Mouse (Mus musculus) cerebellum, postnatal 36 days (tissue): ENCODE measurements at regions not wholly inside any gene's neighbourhood (a gene's known extent, or its start where the extent isn't known, plus 50 kb on each side); places are given as distances from the start of the nearest gene placed in this dataset.

Experiments used
- DNase-seq, 2 experiments: peaks; one replicate each; pipeline ENCODE4 v3.0.0; 2021 to 2022; ENCODE audit warnings: mixed read lengths in 2 of 2

- DNase-seq, result no peak
These were observed 259.9 kb downstream of the Stim2 start for GRCm38 (mm10) chr5:54258087-54258733.

- no peak for DNase-seq
These were observed 266.7 kb downstream of the Stim2 start for GRCm38 (mm10) chr5:54264867-54265434.

- DNase-seq, result no peak
These were observed 269.7 kb downstream of the Stim2 start for GRCm38 (mm10) chr5:54267905-54268590.

- no peak for DNase-seq
These were observed 281.1 kb downstream of the Stim2 start for GRCm38 (mm10) chr5:54279357-54279756.

GRCm38 (mm10) chr5:54280670-54281069 is 282.4 kb downstream of the Stim2 start:
- no peak for DNase-seq

- no peak for DNase-seq
These were observed 282.8 kb downstream of the Stim2 start for GRCm38 (mm10) chr5:54281121-54281520.

- DNase-seq, result no peak
These were observed 292.2 kb downstream of the Stim2 start for GRCm38 (mm10) chr5:54290372-54291080.

GRCm38 (mm10) chr5:54291940-54292339 is 293.6 kb downstream of the Stim2 start:
- DNase-seq, result no peak

- DNase-seq, result no peak
These were observed 315.5 kb downstream of the Stim2 start for GRCm38 (mm10) chr5:54313660-54314279.

- no peak for DNase-seq
These were observed 332.1 kb downstream of the Stim2 start for GRCm38 (mm10) chr5:54330415-54330814.

- DNase-seq, result no peak
These were observed 344.7 kb downstream of the Stim2 start for GRCm38 (mm10) chr5:54342976-54343375.

GRCm38 (mm10) chr5:54343432-54343831 is 345.1 kb downstream of the Stim2 start:
- DNase-seq, result no peak

- DNase-seq, result no peak
These were observed 350.7 kb downstream of the Stim2 start for GRCm38 (mm10) chr5:54348820-54349596.

GRCm38 (mm10) chr5:54349775-54350332 is 351.6 kb downstream of the Stim2 start:
- DNase-seq, result no peak

- DNase-seq, result no peak
These were observed 357.8 kb downstream of the Stim2 start for GRCm38 (mm10) chr5:54356105-54356504.

GRCm38 (mm10) chr5:54357501-54357900 is 359.2 kb downstream of the Stim2 start:
- no peak for DNase-seq

GRCm38 (mm10) chr5:54358221-54358620 is 359.9 kb downstream of the Stim2 start:
- DNase-seq, result no peak
